Mouse (Mus musculus): Measurements from ENCODE around the gene Oxsr1. TPM values are rescaled to one million over a fixed set of nuclear protein-coding genes. Genes with fewer than 3 reads are reported as not detected.
"Not testable (repeated sequence)": the region's sequence is repeated elsewhere in the genome, so short reads cannot be mapped to it uniquely, and the experiment has no call there.

Gene Oxsr1
- total RNA-seq, 4 experiments from 2014 or later = 33.7 to 40.6 (median 37.8) TPM

DNA sequence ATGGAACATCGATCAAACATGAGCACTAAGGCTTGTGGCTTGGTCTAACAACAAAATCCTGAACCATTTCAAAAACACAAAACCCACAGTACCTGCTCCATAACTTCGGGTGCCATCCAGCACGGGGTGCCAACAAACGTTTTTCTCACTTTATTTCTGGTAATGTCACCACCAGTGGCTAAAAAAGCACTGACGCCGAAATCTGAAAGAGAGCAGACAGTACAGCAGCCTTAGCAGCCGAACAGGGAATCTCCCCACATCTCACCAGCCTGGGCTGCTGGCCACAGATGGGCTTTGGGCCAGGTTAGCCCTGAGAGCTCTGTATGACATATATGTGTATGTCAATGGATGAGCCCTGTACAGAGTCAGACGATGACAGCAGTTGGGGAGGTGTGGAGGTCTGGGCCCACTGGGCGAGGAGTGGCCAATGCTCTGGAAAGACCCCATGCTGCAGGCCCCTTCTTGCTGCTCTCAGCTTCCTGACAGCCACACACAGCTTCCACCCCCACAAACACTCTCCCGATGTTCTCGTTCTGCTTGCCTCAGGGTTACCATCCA, 53.6 kb downstream of the Oxsr1 start:
- DNase-seq = no peak

DNA sequence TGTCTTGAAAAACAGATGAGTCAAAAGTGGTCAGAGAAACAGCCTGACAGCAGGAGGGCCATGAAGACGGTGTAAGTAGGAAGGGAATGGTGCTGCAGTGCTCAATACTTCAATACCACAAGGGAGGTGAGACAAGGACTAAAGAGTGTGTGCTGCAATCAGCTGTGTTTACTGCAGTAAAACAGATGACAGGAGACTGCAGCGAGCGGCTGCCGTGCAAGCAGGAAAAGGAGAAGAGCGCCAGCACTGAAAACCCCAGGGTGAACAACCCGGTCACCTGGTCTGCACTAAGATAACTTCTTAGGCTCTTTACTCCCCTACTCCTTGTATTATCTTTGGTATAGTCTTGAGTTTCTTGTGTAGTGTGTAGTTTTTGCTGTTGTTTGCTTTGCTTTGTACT, 54.1 kb downstream of the Oxsr1 start:
- DNase-seq = no peak

DNA sequence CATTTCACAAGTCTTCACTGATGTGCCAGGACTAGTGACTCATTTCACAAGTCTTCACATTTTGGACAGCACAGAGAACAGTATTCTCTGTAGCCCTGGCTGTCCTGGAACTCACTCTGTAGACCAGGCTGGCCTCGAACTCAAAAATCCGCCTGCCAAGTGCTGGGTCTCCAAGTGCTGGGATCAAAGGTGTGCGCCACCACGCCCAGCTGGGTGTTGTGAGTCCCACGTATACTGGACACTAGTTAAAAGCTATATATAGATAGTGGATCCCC, 56.2 kb downstream of the Oxsr1 start:
- DNase-seq = not testable (repeated sequence)

DNA sequence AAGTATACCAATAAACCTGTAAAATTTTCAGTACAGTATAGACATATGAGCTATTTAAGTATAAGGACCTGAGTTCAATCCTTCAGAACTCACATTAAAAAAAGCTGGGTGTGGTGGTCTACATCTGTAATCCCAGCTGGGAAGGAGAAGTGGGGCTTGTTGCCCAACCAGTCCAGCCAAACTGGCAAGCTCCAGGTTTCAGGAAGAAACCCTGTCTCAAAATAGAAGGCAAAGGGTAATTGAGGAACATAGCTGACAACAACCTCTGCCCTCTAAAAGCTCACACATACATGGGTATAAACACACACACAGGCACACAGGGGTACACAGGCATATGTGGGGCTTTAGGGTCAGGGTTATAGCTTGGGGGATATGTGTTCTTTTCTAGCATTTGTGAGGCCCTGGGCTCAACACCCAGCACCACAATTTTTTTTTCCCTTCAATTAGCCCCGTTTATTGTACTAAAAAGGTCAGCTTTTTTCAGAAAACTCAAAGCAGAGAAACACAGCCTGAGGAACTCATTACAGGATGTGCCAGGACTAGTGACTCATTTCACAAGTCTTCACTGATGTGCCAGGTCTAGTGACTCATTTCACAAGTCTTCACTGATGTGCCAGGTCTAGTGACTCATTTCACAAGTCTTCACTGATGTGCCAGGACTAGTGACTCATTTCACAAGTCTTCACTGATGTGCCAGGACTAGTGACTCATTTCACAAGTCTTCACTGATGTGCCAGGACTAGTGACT, 56.7 kb downstream of the Oxsr1 start:
- DNase-seq = not testable (repeated sequence)

DNA sequence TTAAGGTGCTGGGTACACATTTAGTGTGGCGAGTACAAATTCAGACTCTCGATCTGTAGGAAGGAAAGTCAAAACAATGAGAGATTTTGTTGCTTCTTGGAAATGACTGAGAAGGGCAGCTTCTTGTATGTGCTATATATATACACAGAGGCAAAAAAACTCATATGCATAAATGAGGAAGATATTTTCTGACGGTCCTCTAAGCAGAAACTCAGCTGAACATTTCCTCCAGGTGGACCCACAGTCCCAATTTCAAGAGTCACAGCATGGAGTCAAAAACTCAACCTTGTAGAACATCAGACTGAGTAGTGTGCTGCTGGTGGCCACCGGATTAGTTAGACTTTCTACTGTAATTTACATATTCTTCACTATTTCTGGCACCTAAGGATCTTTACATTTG, 59.2 kb downstream of the Oxsr1 start:
- DNase-seq = no peak

DNA sequence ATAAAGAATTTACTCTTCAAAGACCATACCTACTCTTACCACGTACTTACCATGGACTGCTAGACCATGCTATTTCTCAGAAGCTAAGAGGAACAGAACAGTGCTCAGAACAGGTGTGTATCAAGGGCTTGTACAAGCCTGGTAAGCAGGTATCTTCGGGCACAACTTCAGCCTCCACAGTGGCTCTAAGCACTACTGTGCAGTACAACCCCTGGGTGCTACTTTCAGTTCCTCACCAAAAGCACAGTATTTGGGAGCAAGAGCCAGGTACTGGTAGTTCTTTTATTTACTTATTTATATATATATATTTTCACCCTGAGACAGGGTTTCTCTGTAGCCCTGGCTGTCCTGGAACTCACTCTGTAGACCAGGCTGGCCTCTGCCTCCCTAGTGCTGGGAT, 61.4 kb downstream of the Oxsr1 start:
- DNase-seq = no peak

DNA sequence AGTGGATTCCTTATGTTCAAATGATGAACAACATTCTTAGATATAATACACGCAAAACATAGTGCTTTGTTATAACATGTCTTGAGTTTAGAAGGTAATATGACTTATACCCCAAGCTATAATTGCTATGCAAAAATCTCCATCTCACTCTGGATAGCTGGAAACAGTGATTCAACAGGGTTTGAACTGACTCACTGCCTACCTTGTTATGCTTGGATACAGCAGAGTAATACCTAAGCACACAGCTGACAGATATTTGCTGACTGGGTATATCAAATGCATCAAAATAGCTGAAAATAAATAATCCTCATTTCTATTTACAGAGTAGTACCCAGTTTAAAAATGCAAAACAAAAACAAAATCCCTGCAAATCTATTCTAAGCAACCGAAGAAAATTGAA, 63.4 kb downstream of the Oxsr1 start:
- no peak for DNase-seq

DNA sequence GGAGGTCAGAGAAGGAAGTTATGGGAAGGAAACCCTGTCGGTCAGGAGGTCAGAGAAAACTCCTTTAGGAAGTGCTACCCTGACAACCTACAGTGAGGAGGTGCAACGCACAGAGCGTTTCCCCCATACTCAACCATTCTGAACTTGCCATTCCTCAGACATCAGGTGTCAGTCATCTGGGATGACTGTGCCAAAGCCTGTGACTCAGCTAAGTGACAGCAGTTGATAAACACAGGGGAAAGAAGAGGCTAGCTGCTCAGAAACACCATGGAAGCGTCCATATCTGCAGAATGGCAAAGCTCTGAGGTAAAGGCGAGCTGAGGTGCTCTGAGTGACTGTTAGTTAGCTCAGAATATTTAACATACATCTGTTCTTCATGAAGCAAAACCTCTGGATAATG, 64.1 kb downstream of the Oxsr1 start:
- no peak for DNase-seq

DNA sequence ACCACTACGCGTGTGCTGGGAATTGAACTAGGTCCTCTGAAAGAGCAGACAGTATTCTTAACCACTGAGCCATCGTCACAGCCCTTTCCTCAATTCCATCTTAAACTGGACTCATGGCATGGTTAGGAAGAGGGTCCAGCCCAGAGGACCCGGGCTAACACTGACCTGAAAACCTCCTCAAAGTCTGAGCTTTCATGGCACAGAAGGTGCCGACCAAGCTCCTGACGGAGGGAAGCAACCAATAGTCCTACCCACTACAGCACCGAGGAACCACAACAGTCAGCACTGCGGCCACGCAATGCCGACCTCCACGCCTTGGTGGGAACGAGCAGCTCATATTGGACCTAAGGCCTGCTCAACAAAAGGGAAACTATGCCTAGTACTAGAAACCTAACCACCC, 66.1 kb downstream of the Oxsr1 start:
- DNase-seq = no peak

DNA sequence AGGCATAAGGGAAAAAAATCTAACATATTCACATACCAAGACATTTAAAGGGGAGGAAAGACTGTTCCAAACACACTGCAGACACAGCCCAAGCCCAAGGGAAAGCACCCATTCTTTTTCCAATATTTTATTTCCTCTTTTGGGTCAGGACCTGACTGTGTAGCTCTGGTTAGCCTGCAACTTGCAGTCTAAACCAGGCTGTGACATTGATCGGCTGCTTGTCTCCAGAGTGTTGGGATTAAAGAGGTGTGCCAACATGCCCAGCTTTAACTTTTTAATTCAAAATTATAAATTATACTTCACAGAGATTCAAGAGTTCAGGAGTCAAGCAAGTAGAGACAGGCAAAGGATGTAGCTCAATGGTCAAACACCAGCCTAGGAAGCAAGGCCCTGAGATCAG, 67.1 kb downstream of the Oxsr1 start:
- no peak for DNase-seq

DNA sequence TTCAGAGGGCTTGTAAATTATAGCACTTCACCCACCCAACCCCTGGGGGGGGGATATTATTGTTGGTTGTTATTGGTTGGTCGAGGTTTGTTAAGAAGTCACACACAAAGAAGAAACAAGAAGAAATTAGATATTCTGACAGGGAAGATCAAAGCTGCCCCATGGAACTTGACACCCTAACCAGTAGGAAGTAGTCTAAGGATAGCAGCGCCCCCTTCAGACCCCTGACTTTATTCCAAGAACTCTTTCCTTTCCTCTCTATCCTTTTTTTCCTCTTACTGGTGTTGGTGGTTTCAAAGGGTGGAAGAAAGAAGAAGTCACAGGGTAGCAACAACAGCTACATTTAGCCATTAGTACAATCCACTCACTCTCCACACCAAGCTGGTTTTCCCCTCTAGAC, 68.0 kb downstream of the Oxsr1 start:
- DNase-seq = no peak

DNA sequence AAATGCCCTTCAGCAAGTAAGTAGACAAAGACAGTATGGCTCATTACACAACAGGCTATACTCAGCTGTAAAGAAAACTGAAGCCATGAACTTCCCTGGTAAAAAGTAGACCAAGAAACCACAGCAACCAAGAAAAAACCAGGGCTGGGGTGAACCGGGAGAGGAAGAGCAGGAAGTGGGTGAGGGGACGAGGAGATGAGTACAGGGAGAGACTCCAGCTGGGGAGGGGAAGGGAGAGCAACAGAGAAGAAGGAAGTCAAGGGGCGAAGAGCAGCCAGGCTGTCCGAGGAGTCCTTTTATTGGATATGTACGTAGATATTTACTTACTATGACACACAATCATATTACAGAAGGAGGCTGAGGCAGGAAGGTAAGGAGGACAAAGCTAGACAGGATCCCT, 74.2 kb downstream of the Oxsr1 start:
- DNase-seq = no peak

DNA sequence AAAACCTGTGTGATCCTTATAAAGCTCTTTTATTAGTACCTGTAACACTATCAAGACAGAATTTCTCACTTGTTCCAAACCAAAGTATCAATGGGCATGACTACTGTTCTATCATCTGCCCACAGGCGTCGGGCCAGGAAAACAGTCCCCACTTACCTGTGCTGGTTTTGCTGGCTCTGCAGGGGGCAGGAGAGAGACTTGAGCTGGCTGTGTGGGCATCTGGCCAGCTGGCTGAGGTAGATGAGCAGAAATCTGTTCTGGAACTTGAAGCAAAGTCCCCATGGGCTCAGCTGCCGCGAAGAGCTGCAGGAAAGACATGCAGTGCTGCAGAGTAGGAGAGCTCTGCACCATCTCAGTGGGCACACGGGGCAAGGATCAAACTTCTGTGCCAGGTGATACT, 75.4 kb downstream of the Oxsr1 start:
- no peak for DNase-seq

DNA sequence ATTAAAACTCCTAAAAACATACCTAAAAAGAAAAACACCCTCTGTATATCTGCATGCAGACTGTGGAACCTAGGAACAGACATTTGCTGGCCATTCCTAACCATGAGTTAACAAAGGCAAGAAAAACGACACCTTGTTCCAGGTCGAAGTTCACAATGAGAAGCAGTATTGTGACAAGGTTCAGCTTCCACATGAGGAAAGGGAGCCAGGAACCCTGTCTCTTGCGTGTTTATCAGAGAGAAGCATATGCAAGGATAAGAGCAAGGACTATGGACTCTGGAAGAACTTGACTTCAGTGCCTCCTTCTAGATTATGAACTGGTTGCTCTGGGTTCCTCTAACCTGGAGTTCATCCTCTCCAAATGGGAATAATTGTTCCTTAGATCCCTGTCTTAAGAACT, 78.2 kb downstream of the Oxsr1 start:
- DNase-seq = no peak

DNA sequence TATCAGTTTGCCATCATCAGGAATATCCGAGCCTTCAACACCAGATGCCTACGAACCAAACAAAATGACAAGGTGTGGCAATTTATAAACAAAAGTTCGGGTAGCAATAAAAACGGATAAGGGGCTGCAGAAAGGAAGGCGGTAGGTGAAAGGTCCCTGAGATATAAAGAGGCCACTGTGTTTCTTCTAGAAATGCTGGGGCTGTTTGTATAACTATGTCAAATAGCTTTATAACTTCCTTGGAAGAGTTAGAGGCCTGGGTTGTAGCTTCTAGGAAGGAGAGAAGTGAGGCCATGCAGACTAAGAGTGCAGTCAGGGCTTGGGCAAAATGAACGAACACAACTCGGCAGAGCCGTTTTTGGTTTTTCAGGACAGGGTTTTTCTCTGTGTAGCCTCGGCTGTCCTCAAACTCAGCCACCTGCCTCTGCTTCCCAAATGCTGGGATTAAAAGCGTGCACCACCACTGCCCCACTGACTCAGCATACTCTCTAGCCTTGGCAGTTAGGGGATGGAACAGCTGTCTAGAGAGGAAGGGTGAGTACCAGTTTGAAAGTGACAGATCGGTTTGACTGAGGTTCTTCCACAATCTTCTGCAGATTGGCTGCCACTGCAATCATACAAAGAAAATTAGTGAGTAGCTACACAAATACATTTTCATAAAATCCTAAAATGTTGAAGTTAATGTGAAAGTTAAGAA, 80.9 kb downstream of the Oxsr1 start:
- no peak for DNase-seq

DNA sequence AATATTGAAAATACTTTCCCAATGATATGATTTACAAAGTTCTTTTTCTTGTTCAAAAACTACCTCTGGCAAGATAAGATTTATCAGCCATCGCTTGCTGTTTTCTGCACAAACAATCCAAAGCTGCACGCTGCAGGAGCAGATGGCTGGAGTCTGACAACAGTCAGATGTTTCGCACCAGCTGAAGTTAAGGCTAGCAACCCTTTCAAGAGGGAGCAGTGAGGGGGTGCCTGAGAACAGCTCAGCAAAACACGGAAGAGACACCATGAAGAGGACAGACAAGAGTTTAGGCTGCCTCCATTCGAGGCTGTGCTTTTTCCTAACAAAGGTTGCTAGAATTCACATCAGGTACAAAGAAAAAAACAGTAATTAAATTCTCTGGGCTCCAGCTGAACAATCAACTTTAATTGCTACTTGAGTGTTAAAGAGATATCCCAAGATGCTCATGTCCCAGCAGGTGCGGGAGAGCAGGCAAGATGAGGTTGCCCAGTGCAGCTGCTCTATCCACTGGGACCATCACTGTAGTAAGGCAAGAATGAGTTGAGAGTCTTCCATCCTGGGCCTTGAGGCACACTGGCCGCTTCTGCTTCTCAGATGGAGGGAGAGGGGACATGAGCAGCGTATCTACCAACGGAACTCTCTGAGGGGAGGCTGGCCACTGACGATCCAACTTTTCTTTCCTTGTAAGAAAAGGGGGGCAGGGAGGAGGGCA, 81.8 kb downstream of the Oxsr1 start:
- no peak for DNase-seq

DNA sequence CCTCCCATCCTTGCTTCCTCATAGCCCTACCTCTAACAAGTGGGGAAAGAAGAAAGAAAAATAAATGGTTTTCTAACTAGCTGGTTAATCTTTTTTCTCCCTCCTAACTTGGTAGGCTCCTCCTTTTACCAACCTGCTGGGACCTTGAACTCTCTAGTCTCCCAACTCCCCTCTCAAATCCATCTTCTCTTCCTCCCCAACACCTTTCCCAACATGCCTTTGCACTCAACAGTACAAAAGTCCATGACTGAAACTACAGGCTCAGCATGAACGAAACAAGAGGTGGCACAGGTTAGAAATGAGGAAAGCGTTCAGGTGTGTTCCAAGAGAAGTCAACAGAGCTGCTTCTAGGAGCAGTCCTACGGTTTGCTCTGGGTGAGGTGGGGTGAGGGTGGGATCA, 83.0 kb downstream of the Oxsr1 start:
- no peak for DNase-seq

DNA sequence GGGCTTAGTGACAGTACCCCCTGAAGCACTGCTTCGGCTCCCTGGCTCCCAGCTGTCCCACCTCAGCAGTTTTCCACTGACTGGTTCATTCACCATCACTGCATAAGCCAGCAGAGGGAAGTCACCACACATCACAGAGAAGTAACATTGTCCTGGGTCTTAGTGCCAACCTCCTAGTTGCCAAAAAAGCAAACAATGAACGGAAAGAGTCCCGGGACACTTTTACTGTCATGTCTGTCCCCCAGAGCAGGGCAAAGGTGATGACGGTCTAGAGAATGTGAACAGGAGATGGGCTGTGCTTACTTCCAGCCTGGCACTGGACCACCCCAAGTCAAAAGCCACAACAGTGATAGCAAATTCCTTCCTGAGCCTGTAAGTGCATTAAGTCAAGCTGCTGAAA, 83.4 kb downstream of the Oxsr1 start:
- no peak for DNase-seq

DNA sequence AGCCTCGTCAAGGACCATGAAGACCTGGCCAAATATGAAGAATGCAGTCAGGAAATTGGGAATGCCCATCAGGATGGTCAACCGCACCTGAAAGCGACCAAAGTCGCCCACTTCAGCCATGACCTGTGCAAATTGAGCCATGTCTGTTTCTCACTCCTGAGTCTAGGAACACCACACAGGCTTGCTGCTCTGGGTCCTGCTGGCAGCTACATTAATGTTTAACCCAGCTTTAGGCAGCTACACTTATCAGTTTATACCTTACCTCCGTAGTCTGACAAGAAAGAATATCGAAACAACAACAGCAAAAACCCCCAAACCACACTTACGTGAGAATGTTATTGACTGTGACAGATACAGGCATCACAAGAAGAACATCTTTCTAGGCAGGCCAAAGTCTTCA, 90.7 kb downstream of the Oxsr1 start:
- DNase-seq = no peak

DNA sequence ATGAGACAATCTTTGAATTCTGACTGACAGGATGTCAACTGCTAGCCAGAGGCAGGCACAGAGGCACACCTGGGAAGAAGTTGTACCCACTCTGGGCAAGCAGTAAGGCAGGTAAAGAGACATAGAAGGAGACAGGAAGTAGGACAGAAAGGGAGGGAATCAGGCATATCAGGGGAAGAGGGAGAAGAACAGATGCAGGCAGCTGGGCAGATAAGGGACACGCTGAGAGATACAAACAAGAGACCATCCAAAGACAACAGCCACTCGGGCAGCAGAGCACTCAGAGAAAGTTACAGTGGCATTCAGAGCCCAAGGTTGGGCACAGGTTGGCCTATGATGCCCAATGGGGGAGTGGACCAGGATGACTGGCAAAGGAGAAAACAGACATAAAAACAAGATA, 91.4 kb downstream of the Oxsr1 start:
- DNase-seq = no peak

DNA sequence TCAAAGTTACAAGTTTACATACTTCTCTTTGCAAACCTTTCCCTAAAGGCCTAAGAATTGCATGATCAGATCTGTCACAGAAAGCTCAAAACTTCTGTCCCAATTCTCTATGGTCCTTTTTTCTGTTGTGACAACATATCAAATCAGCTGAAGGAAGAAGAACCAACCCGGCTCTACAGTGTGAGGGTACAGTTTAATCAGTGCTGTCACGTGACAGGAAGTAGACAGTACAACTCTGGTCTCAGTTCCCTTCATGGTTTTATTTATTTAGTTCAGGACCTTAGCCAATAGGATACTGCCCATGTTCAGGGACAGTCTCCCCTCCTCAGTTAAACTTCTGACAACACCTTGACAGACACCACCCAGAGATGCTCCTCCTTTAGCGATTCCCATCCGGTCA, 102.0 kb downstream of the Oxsr1 start:
- no peak for DNase-seq

DNA sequence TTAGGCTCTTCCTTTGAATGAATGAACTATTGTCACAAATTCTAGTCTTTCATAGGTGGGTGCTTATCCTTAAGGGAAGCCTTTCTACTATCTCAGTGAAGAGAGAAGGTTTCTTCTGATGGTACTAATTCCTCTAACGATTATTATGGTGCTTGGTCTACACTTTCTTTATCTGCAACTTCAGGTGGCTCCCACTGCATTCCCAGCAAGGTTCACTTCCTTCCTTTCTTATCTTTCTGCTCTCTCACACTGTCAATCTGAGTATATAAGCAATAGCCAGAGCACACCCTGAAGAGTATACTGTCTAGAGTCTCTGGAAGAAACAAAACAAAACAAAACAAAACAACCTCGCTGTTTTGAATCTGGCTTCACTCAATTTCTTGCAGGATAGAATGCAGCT, 102.6 kb downstream of the Oxsr1 start:
- no peak for DNase-seq

DNA sequence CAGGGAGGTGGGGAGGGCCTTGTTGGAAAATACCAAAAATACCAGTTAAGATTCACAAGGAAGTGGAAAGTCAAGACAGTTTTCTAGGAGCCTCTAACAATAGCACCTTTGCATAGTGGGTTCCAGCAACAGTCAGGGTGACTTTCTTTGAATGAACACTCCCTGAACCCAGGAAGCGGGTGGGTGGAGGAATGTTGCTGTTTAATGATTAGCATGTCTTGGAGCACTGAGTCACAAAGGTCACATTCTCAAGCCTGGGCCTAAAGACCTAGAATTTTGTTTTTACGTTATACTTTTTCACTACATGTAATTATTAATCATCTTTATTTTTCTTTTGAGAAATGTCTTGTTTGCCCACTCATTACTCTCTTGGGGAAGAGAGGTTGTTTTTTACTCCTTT, 106.9 kb downstream of the Oxsr1 start:
- DNase-seq = not testable (repeated sequence)

DNA sequence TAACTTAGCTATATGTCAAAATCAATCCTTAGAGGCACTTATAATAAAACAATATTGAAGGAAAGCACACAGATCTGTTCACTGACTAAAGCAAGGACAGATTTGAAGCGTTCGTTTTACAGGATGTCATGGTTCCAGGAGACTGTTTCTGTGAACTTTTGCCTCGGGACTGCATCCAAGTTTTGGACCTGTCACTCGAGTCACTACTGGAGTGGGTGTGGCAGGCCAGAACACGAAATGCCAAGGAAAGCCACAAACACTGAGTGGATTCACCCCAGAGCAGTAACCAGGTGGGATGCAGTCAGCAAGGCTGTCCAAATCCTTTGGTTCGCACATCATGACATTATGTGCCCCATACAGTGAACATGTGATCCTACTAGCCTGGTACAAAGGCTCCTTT, 107.6 kb downstream of the Oxsr1 start:
- DNase-seq = no peak
